Mouse (Mus musculus) erythroblast, adult 5-6 weeks (primary cell): ENCODE data around the gene Bbs4. TPM values are rescaled to one million over a fixed set of nuclear protein-coding genes. Genes with fewer than 3 reads are reported as not detected.
"Not testable (repeated sequence)": the region's sequence is repeated elsewhere in the genome, so short reads cannot be mapped to it uniquely, and the experiment has no call there.

ENCODE experiments used
- ATAC-seq: replicated peaks from 2 replicates; pipeline ENCODE4 v1.8.0; 2016; ENCODE audit warnings: moderate number of reproducible peaks, mild to moderate bottlenecking, moderate TSS enrichment, inconsistent platforms; ENCODE audit not compliant: poor library complexity, low FRiP score, severe bottlenecking
- total RNA-seq, 2 experiments: library from RNA; stranded (forward) in 1 of 2; stranded (reverse) in 1 of 2; fragments of 150-400 nt in 1 of 2; fragments of 200-764, 138-1000 nt in 1 of 2; gene quantifications; 2 replicates each; pipeline versions ENCODE4 v1.2.3 to v1.2.4; 2015 to 2017; ENCODE audit warnings: low replicate concordance in 2 of 2

Gene Bbs4
- 2.5 and 6.1 TPM in 2 replicates for total RNA-seq (2015; ENCODE audit: low replicate concordance)
- 0.85 and 4.0 TPM in 2 replicates for total RNA-seq (2017; ENCODE audit: low replicate concordance)

- ATAC-seq = peak; percentile 100
These were observed at the start of gene Bbs4 for GRCm38 (mm10) chr9:59353253-59353639. Gene Bbs4 (minus strand): TSS chr9:59353508.

GRCm38 (mm10) chr9:59389086-59389485 is 35.8 kb upstream of the Bbs4 start:
- no peak for ATAC-seq

- ATAC-seq = no peak
These were observed 35.0 kb upstream of the Bbs4 start for GRCm38 (mm10) chr9:59388311-59388710.

- no peak for ATAC-seq
These were observed 34.2 kb upstream of the Bbs4 start for GRCm38 (mm10) chr9:59387461-59387860.

GRCm38 (mm10) chr9:59375626-59376025 is 22.3 kb upstream of the Bbs4 start:
- no peak for ATAC-seq

- ATAC-seq = no peak
These were observed 16.3 kb upstream of the Bbs4 start for GRCm38 (mm10) chr9:59369646-59370045.

- ATAC-seq = no peak
These were observed 15.9 kb upstream of the Bbs4 start for GRCm38 (mm10) chr9:59369220-59369619.

GRCm38 (mm10) chr9:59360487-59360886 is 7.2 kb upstream of the Bbs4 start:
- ATAC-seq = not testable (repeated sequence)

- not testable (repeated sequence) for ATAC-seq
These were observed 4.7 kb upstream of the Bbs4 start for GRCm38 (mm10) chr9:59358041-59358440.

- no peak for ATAC-seq
These were observed 589 bp downstream of the Bbs4 start for GRCm38 (mm10) chr9:59352586-59353252.

GRCm38 (mm10) chr9:59346176-59346575 is 7.1 kb downstream of the Bbs4 start:
- ATAC-seq = no peak

GRCm38 (mm10) chr9:59340002-59340401 is 13.3 kb downstream of the Bbs4 start:
- ATAC-seq = no peak

- ATAC-seq = no peak
These were observed 14.2 kb downstream of the Bbs4 start for GRCm38 (mm10) chr9:59339107-59339506.

- no peak for ATAC-seq
These were observed 14.9 kb downstream of the Bbs4 start for GRCm38 (mm10) chr9:59338411-59338810.

- no peak for ATAC-seq
These were observed 15.4 kb downstream of the Bbs4 start for GRCm38 (mm10) chr9:59337889-59338288.

- no peak for ATAC-seq
These were observed 16.8 kb downstream of the Bbs4 start for GRCm38 (mm10) chr9:59336539-59336938.

GRCm38 (mm10) chr9:59330055-59330454 is 23.3 kb downstream of the Bbs4 start:
- no peak for ATAC-seq

- ATAC-seq = no peak
These were observed 29.0 kb downstream of the Bbs4 start for GRCm38 (mm10) chr9:59324351-59324750.

- no peak for ATAC-seq
These were observed 37.1 kb downstream of the Bbs4 start for GRCm38 (mm10) chr9:59316206-59316605.

GRCm38 (mm10) chr9:59311284-59311670 is 42.0 kb downstream of the Bbs4 start:
- ATAC-seq = no peak

- no peak for ATAC-seq
These were observed 42.6 kb downstream of the Bbs4 start for GRCm38 (mm10) chr9:59310582-59311283.
